Mouse (Mus musculus): ENCODE data around the gene Auts2. TPM values are rescaled to one million over a fixed set of nuclear protein-coding genes. Genes with fewer than 3 reads are reported as not detected.

The Auts2 gene
- polyA plus RNA-seq, 1 experiment from 2014 or later: 0.23 TPM

GRCm38 (mm10) chr5:131829248-131829647, 713.9 kb downstream of the Auts2 start:
- no peak for DNase-seq (ENCODE audit: low read depth, low spot score)
- in situ Hi-C loops (cut with MboI; ENCODE audit: low pct_unique_long_range_greater_than_20kb): no loop called here

GRCm38 (mm10) chr5:131828607-131829006, 714.5 kb downstream of the Auts2 start:
- ChIA-PET POLR2A (no interaction called here), CTCF (no interaction called here)
- no peak for TF ChIP-seq CTCF (IDR thresholded peaks at IDR 0.05)
- no peaks in the 10 kb centered on the region for H3K27me3 ChIP-seq
- no peak for DNase-seq (ENCODE audit: low read depth, low spot score)
- ATAC-seq: no peak
- in situ Hi-C loops (cut with MboI; ENCODE audit: low pct_unique_long_range_greater_than_20kb): no loop called here

More at GRCm38 (mm10) chr5:131829248-131829647, 713.9 kb downstream of the Auts2 start:
- ChIA-PET CTCF (no interaction called here), POLR2A (no interaction called here)
- TF ChIP-seq CTCF (IDR thresholded peaks at IDR 0.05): no peak
- H3K27me3 ChIP-seq: no peaks in the 10 kb centered on the region
- ATAC-seq: no peak

GRCm38 (mm10) chr5:131826362-131827261, 716.5 kb downstream of the Auts2 start:
- ChIA-PET CTCF (no interaction called here), POLR2A (no interaction called here)
- TF ChIP-seq CTCF (IDR thresholded peaks at IDR 0.05): no peak
- DNase-seq (ENCODE audit: low read depth, low spot score): no peak
- in situ Hi-C loops (cut with MboI; ENCODE audit: low pct_unique_long_range_greater_than_20kb): no loop called here
- ATAC-seq: no peak
- H3K27me3 ChIP-seq: no peaks in the 10 kb centered on the region

- TF ChIP-seq CTCF (IDR thresholded peaks at IDR 0.05): no peak
- DNase-seq (ENCODE audit: low read depth, low spot score) (no peak), ATAC-seq (no peak)
- ChIA-PET CTCF (no interaction called here), POLR2A (no interaction called here)
- in situ Hi-C loops (cut with MboI; ENCODE audit: low pct_unique_long_range_greater_than_20kb): no loop called here
- no peaks in the 10 kb centered on the region for H3K27me3 ChIP-seq
These were observed 717.7 kb downstream of the Auts2 start for GRCm38 (mm10) chr5:131825421-131825820.

GRCm38 (mm10) chr5:131824197-131824991, 718.8 kb downstream of the Auts2 start:
- DNase-seq (ENCODE audit: low read depth, low spot score) (no peak), ATAC-seq (no peak)
- CTCF ChIA-PET: no interaction called here
- in situ Hi-C loops (cut with MboI; ENCODE audit: low pct_unique_long_range_greater_than_20kb): no loop called here
- TF ChIP-seq CTCF (IDR thresholded peaks at IDR 0.05): no peak
- H3K27me3 ChIP-seq: no peaks in the 10 kb centered on the region
- POLR2A ChIA-PET: no interaction called here

GRCm38 (mm10) chr5:131821461-131821860, 721.7 kb downstream of the Auts2 start:
- DNase-seq (ENCODE audit: low read depth, low spot score) (no peak), ATAC-seq (no peak)
- TF ChIP-seq CTCF (IDR thresholded peaks at IDR 0.05): no peak
- POLR2A ChIA-PET: no interaction called here
- in situ Hi-C loops (cut with MboI; ENCODE audit: low pct_unique_long_range_greater_than_20kb): no loop called here
- no peaks in the 10 kb centered on the region for H3K27me3 ChIP-seq
- CTCF ChIA-PET: no interaction called here

- CTCF ChIA-PET: no interaction called here
- no peak for TF ChIP-seq CTCF (IDR thresholded peaks at IDR 0.05)
- POLR2A ChIA-PET: no interaction called here
- in situ Hi-C loops (cut with MboI; ENCODE audit: low pct_unique_long_range_greater_than_20kb): no loop called here
- no peak for DNase-seq (ENCODE audit: low read depth, low spot score)
- H3K27me3 ChIP-seq: no peaks in the 10 kb centered on the region
- no peak for ATAC-seq
These were observed 723.9 kb downstream of the Auts2 start for GRCm38 (mm10) chr5:131819251-131819691.

GRCm38 (mm10) chr5:131815498-131815897, 727.6 kb downstream of the Auts2 start:
- in situ Hi-C loops (cut with MboI; ENCODE audit: low pct_unique_long_range_greater_than_20kb): no loop called here
- ChIA-PET CTCF (no interaction called here), POLR2A (no interaction called here)
- DNase-seq (ENCODE audit: low read depth, low spot score): no peak
- no peak for TF ChIP-seq CTCF (IDR thresholded peaks at IDR 0.05)
- ATAC-seq: no peak
- no peaks in the 10 kb centered on the region for H3K27me3 ChIP-seq

GRCm38 (mm10) chr5:131814503-131815003, 728.6 kb downstream of the Auts2 start:
- H3K27me3 ChIP-seq: no peaks in the 10 kb centered on the region
- DNase-seq (ENCODE audit: low read depth, low spot score) (no peak), ATAC-seq (no peak)
- TF ChIP-seq CTCF (IDR thresholded peaks at IDR 0.05): no peak
- in situ Hi-C loops (cut with MboI; ENCODE audit: low pct_unique_long_range_greater_than_20kb): no loop called here
- ChIA-PET CTCF (no interaction called here), POLR2A (no interaction called here)

GRCm38 (mm10) chr5:131813952-131814502, 729.1 kb downstream of the Auts2 start:
- no peak for TF ChIP-seq CTCF (IDR thresholded peaks at IDR 0.05)
- DNase-seq (ENCODE audit: low read depth, low spot score): no peak
- ATAC-seq: no peak
- H3K27me3 ChIP-seq: no peaks in the 10 kb centered on the region
- CTCF ChIA-PET: no interaction called here
- POLR2A ChIA-PET: no interaction called here
- in situ Hi-C loops (cut with MboI; ENCODE audit: low pct_unique_long_range_greater_than_20kb): no loop called here

GRCm38 (mm10) chr5:131813331-131813781, 729.8 kb downstream of the Auts2 start:
- in situ Hi-C loops (cut with MboI; ENCODE audit: low pct_unique_long_range_greater_than_20kb): no loop called here

More at GRCm38 (mm10) chr5:131813331-131813781, 729.8 kb downstream of the Auts2 start:
- ATAC-seq (no peak), DNase-seq (ENCODE audit: low read depth, low spot score) (no peak)
- POLR2A ChIA-PET: no interaction called here
- H3K27me3 ChIP-seq: no peaks in the 10 kb centered on the region
- CTCF ChIA-PET: no interaction called here
- no peak for TF ChIP-seq CTCF (IDR thresholded peaks at IDR 0.05)
